Mouse (Mus musculus) MEL-GATA-1-ER (cell line): ENCODE data around the gene Mcm9.
"Not testable (repeated sequence)": the region's sequence is repeated elsewhere in the genome, so short reads cannot be mapped to it uniquely, and the experiment has no call there.

Source experiments
- DNase-seq: peaks from one replicate; pipeline ENCODE4 v3.0.0-alpha.2; 2012; ENCODE audit warnings: low read depth; ENCODE audit errors: extremely low read depth

The Mcm9 gene

GRCm38 (mm10) chr10:53630339-53630738 is at the start of gene Mcm9:
Gene Mcm9 (minus strand): TSS chr10:53630439.
- DNase-seq: not testable (repeated sequence)

DNA sequence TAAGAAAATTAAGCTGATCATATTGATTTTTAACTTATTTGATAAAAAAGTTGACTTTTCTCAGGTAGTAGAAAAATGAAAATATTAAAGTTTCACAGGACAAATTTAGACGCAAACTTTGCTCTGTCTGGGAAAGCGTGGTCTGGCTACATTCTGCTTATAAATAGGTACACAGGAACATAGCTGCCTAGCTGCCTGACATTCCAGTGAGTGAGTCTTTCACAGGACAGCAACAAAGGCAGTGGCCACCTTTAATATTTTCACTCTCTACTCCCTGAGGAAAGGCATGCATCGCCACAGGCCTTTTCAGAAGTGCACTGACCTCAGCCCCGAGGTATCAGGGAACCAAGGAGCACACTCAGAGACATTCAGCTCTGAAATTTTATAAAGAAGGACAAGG is 31.5 kb upstream of the Mcm9 start:
- DNase-seq: no peak

- not testable (repeated sequence) for DNase-seq
These were observed 24.0 kb upstream of the Mcm9 start for GRCm38 (mm10) chr10:53654239-53654638.

DNA sequence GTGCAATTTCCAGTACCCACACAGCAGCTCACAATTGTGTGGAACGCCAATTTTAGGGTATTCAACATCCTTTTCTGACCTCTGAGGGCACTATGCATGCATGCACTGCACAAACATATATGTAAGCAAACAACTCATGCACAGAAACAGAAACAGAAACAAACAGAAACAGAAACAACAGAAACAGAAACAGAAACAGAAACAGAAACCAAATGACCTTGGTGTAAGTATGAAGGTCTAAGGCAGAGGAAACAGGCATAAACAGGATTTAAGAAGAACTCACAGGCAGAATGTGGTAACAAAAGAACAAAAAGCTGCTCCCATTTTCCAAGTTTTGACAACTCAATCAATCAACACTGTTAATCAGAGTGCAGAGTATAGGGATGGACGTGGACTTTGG is 20.4 kb upstream of the Mcm9 start:
- no peak for DNase-seq

GRCm38 (mm10) chr10:53641507-53641906 is 11.3 kb upstream of the Mcm9 start:
- peak; percentile 31 for DNase-seq

- no peak for DNase-seq
These were observed 5.2 kb upstream of the Mcm9 start for GRCm38 (mm10) chr10:53635246-53635971.

- DNase-seq: no peak
These were observed 3.9 kb upstream of the Mcm9 start for GRCm38 (mm10) chr10:53634160-53634559.

- DNase-seq: peak; percentile 85
These were observed 355 bp downstream of the Mcm9 start for GRCm38 (mm10) chr10:53629918-53630250.

- peak; percentile 62 for DNase-seq
These were observed 857 bp downstream of the Mcm9 start for GRCm38 (mm10) chr10:53629247-53629917.

- DNase-seq: no peak
These were observed 14.2 kb downstream of the Mcm9 start for GRCm38 (mm10) chr10:53615850-53616616.

- no peak for DNase-seq
These were observed 16.3 kb downstream of the Mcm9 start for GRCm38 (mm10) chr10:53613955-53614354.

GRCm38 (mm10) chr10:53612172-53612571 is 18.1 kb downstream of the Mcm9 start:
- no peak for DNase-seq

DNA sequence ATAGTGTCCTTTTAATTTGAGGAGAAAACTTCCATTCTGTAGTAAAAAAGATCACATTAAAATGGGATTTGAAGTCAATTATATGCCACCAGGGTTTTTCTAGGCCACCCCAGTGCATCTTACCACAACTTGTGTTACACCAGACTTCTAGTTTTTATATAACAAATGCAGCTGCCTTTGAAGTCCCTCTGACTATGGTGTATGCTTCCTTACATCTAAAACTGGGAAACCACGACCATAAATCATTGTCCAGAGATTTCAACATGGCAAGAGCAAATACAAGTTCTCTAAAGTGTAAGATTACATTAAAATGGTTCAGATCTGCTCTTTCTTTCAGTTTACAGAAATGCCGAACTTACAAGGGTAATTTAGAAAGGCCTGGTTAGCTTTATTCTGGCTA is 22.0 kb downstream of the Mcm9 start:
- DNase-seq: no peak

DNA sequence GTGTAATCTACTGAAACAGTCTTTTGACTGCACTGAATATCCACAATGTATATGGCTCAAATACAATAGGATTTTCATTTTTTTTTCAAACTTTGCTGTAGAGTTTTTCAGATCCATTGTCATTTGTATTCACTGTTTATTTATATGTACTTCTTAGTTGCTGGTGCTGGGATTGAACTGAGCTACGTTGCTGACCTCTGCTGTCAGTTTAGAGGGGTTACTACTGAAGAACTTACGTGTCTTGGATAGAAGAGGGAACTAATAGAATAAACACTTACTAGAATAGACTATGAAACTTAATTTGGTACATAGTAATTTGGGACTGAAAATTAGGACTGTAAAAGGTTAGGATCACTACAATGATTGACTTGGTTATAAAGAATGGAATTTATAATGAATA is 24.9 kb downstream of the Mcm9 start:
- DNase-seq: no peak

- DNase-seq: peak; percentile 44
These were observed 31.4 kb downstream of the Mcm9 start for GRCm38 (mm10) chr10:53598821-53599220.

GRCm38 (mm10) chr10:53597121-53597881 is 32.9 kb downstream of the Mcm9 start:
- DNase-seq: no peak

DNA sequence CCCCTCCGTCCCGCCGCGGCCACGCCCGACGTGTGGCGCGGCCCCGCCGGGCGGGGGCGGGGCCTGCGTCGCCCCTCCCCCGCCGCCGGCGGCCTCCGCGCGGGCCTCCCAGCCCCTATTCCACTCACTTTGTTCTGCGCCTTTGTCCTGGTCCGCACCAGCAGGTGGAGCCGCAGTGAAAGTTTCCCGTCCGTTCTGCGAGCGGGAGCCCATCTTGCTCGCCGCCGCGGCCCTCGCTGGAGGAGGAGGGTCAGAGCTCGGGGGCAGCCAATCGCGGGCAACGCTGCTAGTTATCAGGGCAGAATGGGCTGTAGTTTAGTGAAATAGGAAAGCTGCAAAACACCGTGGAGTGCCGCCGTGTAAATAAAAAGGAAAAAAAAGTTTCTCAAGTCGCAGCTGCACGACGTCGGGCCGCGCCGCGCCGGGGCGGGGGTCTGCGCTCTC is 33.5 kb downstream of the Mcm9 start, which contains the start of gene Asf1a:
Gene Asf1a, plus strand, starts transcription at position 81 of the 444 bp plus-strand sequence.
- DNase-seq: peak; percentile 90

- DNase-seq: peak; percentile 74
These were observed 34.2 kb downstream of the Mcm9 start for GRCm38 (mm10) chr10:53595744-53596676.

DNA sequence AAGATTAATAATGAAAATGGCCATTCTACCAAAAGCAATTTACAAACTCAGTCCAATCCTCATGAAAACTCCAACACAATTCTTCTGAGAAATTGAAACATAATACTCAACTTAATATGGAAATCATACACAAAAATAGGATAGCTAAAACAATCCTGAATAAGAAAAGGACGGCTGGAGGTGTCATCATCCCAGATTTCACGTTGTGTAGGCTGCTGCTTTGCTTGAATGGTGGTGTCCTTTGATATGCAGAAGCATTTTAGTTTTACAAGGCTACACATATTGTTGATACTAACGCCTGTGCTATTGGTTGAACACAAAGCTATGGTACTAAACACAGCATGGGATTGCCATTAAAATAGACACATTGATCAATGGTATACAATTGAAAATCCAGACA is 44.5 kb downstream of the Mcm9 start:
- no peak for DNase-seq

DNA sequence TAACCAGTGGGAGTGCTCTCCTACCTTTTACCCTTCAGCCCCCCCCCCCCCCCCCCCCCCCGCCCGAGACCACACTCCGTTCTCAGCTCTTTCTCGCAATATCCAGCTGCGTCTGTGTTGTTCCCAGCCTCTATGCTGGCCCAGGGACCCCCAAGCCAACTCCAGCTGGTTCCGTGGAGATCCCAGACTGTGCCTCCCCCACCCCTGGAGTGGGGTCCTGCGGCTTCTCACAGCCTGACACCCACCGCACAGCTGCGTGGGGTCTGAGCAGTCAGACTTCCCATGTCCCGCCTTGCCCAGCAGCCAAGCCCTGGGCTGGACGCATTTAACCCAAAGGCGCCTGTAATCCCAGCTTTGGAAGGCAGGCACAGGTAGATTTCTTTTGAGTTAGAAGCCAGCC is 49.2 kb downstream of the Mcm9 start:
- DNase-seq: no peak
